Mouse (Mus musculus) G1E (cell line): ENCODE data around the gene Map4k4. TPM values are rescaled to one million over a fixed set of nuclear protein-coding genes. Genes with fewer than 3 reads are reported as not detected.

ENCODE experiments used
- ATAC-seq: 2 replicates; pipeline ENCODE4 v1.8.0; 2016; ENCODE audit warnings: mild to moderate bottlenecking; ENCODE audit not compliant: insufficient number of reproducible peaks, poor library complexity, low FRiP score, severe bottlenecking; ENCODE audit errors: extremely low read depth
- DNase-seq: peaks from one replicate; pipeline ENCODE4 v3.0.0; 2012; ENCODE audit warnings: low spot score
- H3K27me3 ChIP-seq: 2 replicates; pipeline ENCODE4 v1.6.1; 2012; ENCODE audit warnings: mild to moderate bottlenecking, low read length, inconsistent platforms; ENCODE audit not compliant: insufficient read depth
- H3K36me3 ChIP-seq: replicated peaks from 2 replicates; pipeline ENCODE3; 2012; ENCODE audit warnings: mild to moderate bottlenecking, inconsistent platforms
- H3K4me1 ChIP-seq: 2 replicates; pipeline ENCODE4 v1.6.1; 2012; ENCODE audit warnings: low read depth, low read length, inconsistent platforms, mixed read lengths; ENCODE audit not compliant: insufficient read depth
- H3K4me3 ChIP-seq: 2 replicates; pipeline ENCODE4 v1.5.1; 2012; ENCODE audit warnings: low read depth, mild to moderate bottlenecking, inconsistent platforms, low read length, moderate library complexity, mixed read lengths
- H3K9me3 ChIP-seq: replicated peaks from 2 replicates; pipeline ENCODE4 v1.6.1; 2012; ENCODE audit warnings: inconsistent platforms
- CTCF ChIP-seq: IDR thresholded peaks from 2 replicates; pipeline ENCODE4 v1.5.1; 2012; ENCODE audit warnings: low read depth, low read length, inconsistent platforms, mixed read lengths
- GATA1 ChIP-seq: IDR thresholded peaks from 2 replicates; pipeline ENCODE4 v1.6.1; 2012; ENCODE audit warnings: borderline replicate concordance, low read length, inconsistent platforms, mixed read lengths
- GATA2 ChIP-seq: IDR thresholded peaks from 2 replicates; pipeline ENCODE4 v1.6.1; 2012; ENCODE audit warnings: low read depth, low read length, inconsistent platforms, borderline replicate concordance
- POLR2AphosphoS5 ChIP-seq: IDR thresholded peaks from 2 replicates; pipeline ENCODE4 v1.6.1; 2012; ENCODE audit warnings: low read depth, low read length, inconsistent platforms; ENCODE audit not compliant: insufficient replicate concordance
- TAL1 ChIP-seq: conservative IDR thresholded peaks from 2 replicates; pipeline ENCODE4 v1.6.1; 2012; ENCODE audit warnings: low read depth, low read length, inconsistent platforms, mixed read lengths
- polyA plus RNA-seq: library from polyadenylated mRNA; stranded (reverse); fragments of >175 nt; gene quantifications from 2 replicates; pipeline ENCODE4 v1.2.3, GENCODE M21; 2012
- total RNA-seq, 2 experiments: library from RNA; stranded (forward) in 1 of 2; stranded (reverse) in 1 of 2; fragments of 200-1000 nt in 1 of 2; fragments of >200 nt in 1 of 2; fragmentation: Nextera tagmentation in 1 of 2; gene quantifications; 2 replicates each; pipeline ENCODE4 v1.2.3; 2014 to 2017

The Map4k4 gene
- total and polyA plus RNA-seq, 3 experiments: 0.01 to 0.93 TPM; not detected in 1

DNA sequence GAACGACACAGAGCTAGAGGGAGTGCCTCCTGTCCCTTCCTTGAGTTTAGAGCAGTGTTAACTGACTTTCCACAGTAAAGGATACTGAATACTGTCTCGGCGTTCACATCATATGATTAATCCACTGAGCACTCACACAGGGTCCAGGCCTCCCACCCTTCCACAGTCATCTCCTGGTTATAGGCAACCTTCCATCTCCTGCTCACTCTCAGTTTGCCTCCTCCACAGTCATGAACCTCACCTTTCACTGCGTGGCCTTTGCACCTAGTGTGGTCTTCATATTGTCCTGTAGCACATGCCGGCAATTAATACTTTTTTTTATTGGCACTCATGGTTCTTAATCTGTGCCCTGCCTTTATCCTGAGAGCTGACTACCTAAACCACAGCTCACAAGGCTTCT, 128.9 kb downstream of the Map4k4 start:
- peaks cover 4% of the 10 kb centered on the region; the same call in 1 of the 2 replicates for H3K27me3 ChIP-seq
- H3K9me3 ChIP-seq: no peaks in the 10 kb centered on the region
- H3K36me3 ChIP-seq: no peaks in the 10 kb centered on the region
- ATAC-seq (no peak), DNase-seq (no peak)
- TF ChIP-seq CTCF (no peak), POLR2AphosphoS5 (no peak), GATA1 (no peak), TAL1 (no peak), GATA2 (no peak)
- H3K4me1 ChIP-seq: no peaks in the 10 kb centered on the region
- no peak overlapping the region for H3K4me3 ChIP-seq

DNA sequence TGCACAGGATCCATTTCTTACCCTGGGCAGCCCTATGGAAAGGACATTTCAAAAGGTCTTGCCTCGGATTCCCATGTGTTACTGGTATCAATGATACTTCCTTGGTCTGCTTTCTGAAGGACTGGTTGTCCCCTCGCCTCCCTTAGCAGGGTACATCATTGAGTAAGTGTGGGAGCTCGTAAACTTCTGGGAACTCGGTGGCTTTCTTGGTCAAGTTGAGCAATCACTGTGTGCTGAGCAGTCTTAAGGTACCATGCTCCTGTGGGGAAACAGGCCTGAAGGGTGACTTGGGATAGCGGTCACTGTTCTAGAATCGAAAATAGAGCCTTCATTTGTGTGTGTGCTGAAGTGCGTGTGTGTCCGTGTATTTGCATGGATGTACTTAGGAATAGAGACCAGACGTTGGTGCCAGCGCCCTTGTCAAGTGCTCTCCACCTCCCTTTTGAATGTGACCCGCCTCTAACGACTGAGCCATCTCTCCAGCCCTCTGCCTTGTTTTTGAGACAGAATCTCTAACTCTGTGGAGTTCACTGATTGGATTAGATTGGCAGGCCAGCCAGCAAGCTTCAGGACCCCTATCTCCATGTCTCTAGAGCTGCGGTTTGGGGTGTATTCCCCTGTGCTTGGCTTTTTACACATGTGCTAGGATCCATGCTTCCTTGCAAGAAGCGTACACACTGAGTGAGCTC, 129.7 kb downstream of the Map4k4 start:
- H3K9me3 ChIP-seq: no peaks in the 10 kb centered on the region
- H3K4me3 ChIP-seq: no peak overlapping the region
- no peaks in the 10 kb centered on the region for H3K36me3 ChIP-seq
- DNase-seq: no peak
- no peak for TF ChIP-seq CTCF
- no peak for TF ChIP-seq GATA2
- no peak for TF ChIP-seq GATA1
- TF ChIP-seq TAL1: no peak
- no peak for TF ChIP-seq POLR2AphosphoS5
- no peak for ATAC-seq
- no peaks in the 10 kb centered on the region for H3K4me1 ChIP-seq
- H3K27me3 ChIP-seq: no peaks in the 10 kb centered on the region

GRCm38 (mm10) chr1:40030976-40031356, 130.3 kb downstream of the Map4k4 start:
- DNase-seq: no peak
- Histone ChIP-seq H3K27me3 (no peaks in the 10 kb centered on the region), H3K9me3 (no peaks in the 10 kb centered on the region), H3K36me3 (no peaks in the 10 kb centered on the region), H3K4me3 (no peak overlapping the region), H3K4me1 (no peaks in the 10 kb centered on the region)
- no peak for TF ChIP-seq TAL1
- no peak for TF ChIP-seq GATA1
- TF ChIP-seq CTCF: no peak
- TF ChIP-seq POLR2AphosphoS5: no peak
- TF ChIP-seq GATA2: no peak
- no peak for ATAC-seq

DNA sequence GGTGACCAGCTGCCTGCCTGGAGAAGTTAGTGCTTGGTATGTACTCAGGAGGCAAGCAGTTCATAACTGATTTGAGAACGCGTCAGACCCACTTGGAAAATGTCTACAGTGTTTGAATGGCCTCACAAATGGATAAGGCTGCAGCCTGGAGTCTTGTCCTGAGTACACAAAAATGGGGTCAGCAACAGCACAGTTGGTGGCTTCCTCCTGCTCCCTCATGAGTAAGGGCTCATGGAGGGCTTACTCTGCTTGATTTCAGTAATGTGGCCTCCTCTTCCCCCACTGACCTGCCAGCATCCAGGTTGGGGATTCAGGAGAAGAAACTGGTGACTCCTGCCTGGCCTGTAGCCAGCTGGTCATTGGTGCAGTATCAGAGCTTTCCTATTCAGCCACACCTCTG, 130.9 kb downstream of the Map4k4 start:
- DNase-seq (no peak), ATAC-seq (no peak)
- H3K4me1 ChIP-seq: no peaks in the 10 kb centered on the region
- H3K27me3 ChIP-seq: no peaks in the 10 kb centered on the region
- no peaks in the 10 kb centered on the region for H3K9me3 ChIP-seq
- no peaks in the 10 kb centered on the region for H3K36me3 ChIP-seq
- no peak for TF ChIP-seq TAL1
- TF ChIP-seq CTCF: no peak
- TF ChIP-seq POLR2AphosphoS5: no peak
- TF ChIP-seq GATA1: no peak
- TF ChIP-seq GATA2: no peak
- no peak overlapping the region for H3K4me3 ChIP-seq

GRCm38 (mm10) chr1:40033315-40033714, 132.6 kb downstream of the Map4k4 start:
- no peak for DNase-seq
- H3K4me3 ChIP-seq: no peak overlapping the region
- no peaks in the 10 kb centered on the region for H3K9me3 ChIP-seq
- no peaks in the 10 kb centered on the region for H3K4me1 ChIP-seq
- H3K27me3 ChIP-seq: no peaks in the 10 kb centered on the region
- no peak for TF ChIP-seq TAL1
- no peak for TF ChIP-seq GATA2
- TF ChIP-seq POLR2AphosphoS5: no peak
- no peak for TF ChIP-seq CTCF
- no peak for TF ChIP-seq GATA1
- ATAC-seq: no peak
- H3K36me3 ChIP-seq: no peaks in the 10 kb centered on the region

- Histone ChIP-seq H3K27me3 (no peaks in the 10 kb centered on the region), H3K4me1 (no peaks in the 10 kb centered on the region), H3K36me3 (no peaks in the 10 kb centered on the region), H3K4me3 (no peak overlapping the region), H3K9me3 (no peaks in the 10 kb centered on the region)
- no peak for TF ChIP-seq GATA1
- TF ChIP-seq CTCF: no peak
- no peak for TF ChIP-seq POLR2AphosphoS5
- TF ChIP-seq TAL1: no peak
- TF ChIP-seq GATA2: no peak
- DNase-seq (no peak), ATAC-seq (no peak)
Measured at GRCm38 (mm10) chr1:40033743-40034420, 133.2 kb downstream of the Map4k4 start.
